Mouse (Mus musculus) myocyte (in vitro differentiated cells): ENCODE data around the gene Cwc22. TPM values are rescaled to one million over a fixed set of nuclear protein-coding genes. Genes with fewer than 3 reads are reported as not detected.

Source experiments
- H3K27me3 ChIP-seq: one replicate; pipeline ENCODE4 v1.6.1; 2011; ENCODE audit not compliant: control insufficient read depth, insufficient read depth, insufficient read length
- H3K36me3 ChIP-seq: one replicate; pipeline ENCODE4 v1.6.1; 2011; ENCODE audit not compliant: control insufficient read depth, insufficient read depth
- H3K4me2 ChIP-seq: one replicate; pipeline ENCODE4 v1.6.1; 2011; ENCODE audit warnings: low read depth, control low read depth
- H3K4me3 ChIP-seq: one replicate; pipeline ENCODE4 v1.5.1; 2011; ENCODE audit warnings: mild to moderate bottlenecking, control low read depth, moderate library complexity
- H3K79me2 ChIP-seq: one replicate; pipeline ENCODE4 v1.6.1; 2011; ENCODE audit not compliant: control insufficient read depth, insufficient read depth
- H3ac ChIP-seq: one replicate; pipeline ENCODE4 v1.6.1; 2011; ENCODE audit not compliant: control insufficient read depth, insufficient read length
- CEBPB ChIP-seq: IDR thresholded peaks from 2 replicates; pipeline ENCODE4 v1.6.1; 2011; ENCODE audit warnings: mild to moderate bottlenecking, moderate library complexity; ENCODE audit not compliant: poor library complexity, insufficient read depth, severe bottlenecking
- E2F4 ChIP-seq: IDR thresholded peaks from one replicate; pipeline ENCODE4 v1.6.1; 2011; ENCODE audit warnings: mild to moderate bottlenecking, control low read depth, moderate library complexity; ENCODE audit not compliant: insufficient read depth
- MAX ChIP-seq: IDR thresholded peaks from one replicate; pipeline ENCODE4 v1.6.1; 2011; ENCODE audit warnings: low read depth, mild to moderate bottlenecking, control low read depth
- MYOD1 ChIP-seq, 3 experiments: IDR thresholded peaks; one replicate each; pipeline ENCODE4 v1.6.1; 2011; ENCODE audit warnings: control low read depth in 2 of 3, low read depth in 2 of 3, mild to moderate bottlenecking in 2 of 3, moderate library complexity in 1 of 3; ENCODE audit not compliant: insufficient read length in 2 of 3, control insufficient read depth in 1 of 3
- MYOG ChIP-seq, 3 experiments: IDR thresholded peaks; one replicate each; pipeline ENCODE4 v1.6.1; 2011; ENCODE audit warnings: control low read depth in 2 of 3, low read depth in 2 of 3, mild to moderate bottlenecking in 2 of 3; ENCODE audit not compliant: insufficient read length in 2 of 3, control insufficient read depth in 1 of 3, insufficient read depth in 1 of 3
- POLR2A ChIP-seq: IDR thresholded peaks from one replicate; pipeline ENCODE4 v1.6.1; 2011; ENCODE audit warnings: low read depth, mild to moderate bottlenecking, control low read depth, moderate library complexity; ENCODE audit not compliant: insufficient read length
- POLR2AphosphoS2 ChIP-seq: IDR thresholded peaks from one replicate; pipeline ENCODE4 v1.6.1; 2011; ENCODE audit warnings: low read depth, control low read depth; ENCODE audit not compliant: insufficient read length
- REST ChIP-seq: IDR thresholded peaks from one replicate; pipeline ENCODE4 v1.6.1; 2011; ENCODE audit warnings: mild to moderate bottlenecking, control low read depth, moderate library complexity; ENCODE audit not compliant: insufficient read depth, insufficient read length
- SRF ChIP-seq: IDR thresholded peaks from one replicate; pipeline ENCODE4 v1.6.1; 2011; ENCODE audit warnings: low read depth; ENCODE audit not compliant: control insufficient read depth, insufficient read length
- TCF12 ChIP-seq: IDR thresholded peaks from one replicate; pipeline ENCODE4 v1.6.1; 2011; ENCODE audit warnings: mild to moderate bottlenecking, control low read depth; ENCODE audit not compliant: poor library complexity, insufficient read depth, severe bottlenecking
- TCF3 ChIP-seq: IDR thresholded peaks from one replicate; pipeline ENCODE4 v1.6.1; 2011; ENCODE audit warnings: low read depth, control low read depth; ENCODE audit not compliant: insufficient read length
- USF1 ChIP-seq: IDR thresholded peaks from one replicate; pipeline ENCODE4 v1.6.1; 2011; ENCODE audit warnings: low read depth, mild to moderate bottlenecking, control low read depth, moderate library complexity
- polyA plus RNA-seq: library from polyadenylated mRNA; unstranded; fragments of >200 nt; fragmentation: generic; extraction: Trizol; gene quantifications from one replicate; pipeline ENCODE4 v1.2.1, GENCODE M21; 2012; ENCODE audit warnings: missing spikeins

Cwc22 gene
- polyA plus RNA-seq, 1 experiment = 8.3 TPM

DNA sequence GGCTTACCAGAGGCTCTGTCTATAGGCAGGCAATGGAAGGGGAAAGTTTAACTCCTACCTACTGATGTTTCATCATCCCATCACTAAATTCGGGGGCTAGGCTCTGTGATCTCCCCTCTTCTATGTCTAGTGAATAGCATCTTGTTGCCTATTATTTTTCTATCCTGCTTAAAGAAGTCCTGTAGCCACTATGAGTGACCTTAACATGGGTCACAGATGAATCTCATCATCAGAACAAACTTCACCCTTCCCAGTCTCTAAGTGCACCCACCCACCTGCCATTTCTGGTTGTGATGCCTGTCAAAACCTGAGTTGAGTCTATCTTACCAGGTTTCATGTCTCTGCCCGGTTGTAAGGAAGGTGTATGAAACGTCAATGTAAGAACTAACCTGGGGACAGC is 14.5 kb upstream of the Cwc22 start:
- Histone ChIP-seq H3ac (no peak overlapping the region), H3K36me3 (no peaks in the 10 kb centered on the region), H3K79me2 (no peaks in the 10 kb centered on the region), H3K4me2 (no peak overlapping the region), H3K27me3 (no peaks in the 10 kb centered on the region), H3K4me3 (no peak overlapping the region)
- no peak for TF ChIP-seq SRF

DNA sequence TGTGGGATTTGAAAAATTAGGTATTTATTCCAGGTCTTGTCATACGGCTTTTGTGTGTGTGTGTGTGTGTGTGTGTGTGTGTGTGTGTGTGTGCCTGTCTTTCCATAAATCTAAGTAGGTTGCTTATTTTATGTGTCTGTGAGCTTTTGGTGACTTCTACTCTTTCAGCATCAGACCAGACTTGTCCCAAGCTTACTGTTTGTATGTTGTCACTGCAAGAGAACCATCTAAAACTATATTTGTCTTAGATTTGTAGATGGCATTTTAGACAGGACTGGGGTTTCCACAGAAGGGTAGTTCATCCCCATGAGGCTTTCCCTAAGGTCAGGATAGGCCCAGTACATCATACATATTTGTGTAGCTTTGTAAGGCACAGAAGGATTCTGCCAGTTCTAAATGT is 13.2 kb upstream of the Cwc22 start:
- Histone ChIP-seq H3K27me3 (no peaks in the 10 kb centered on the region), H3K36me3 (no peaks in the 10 kb centered on the region), H3K79me2 (no peaks in the 10 kb centered on the region), H3ac (no peak overlapping the region), H3K4me2 (no peak overlapping the region), H3K4me3 (no peak overlapping the region)
- TF ChIP-seq MYOD1 (IDR thresholded peaks at IDR 0.05; ENCODE audit: control insufficient read depth in 1 of 3, insufficient read length in 2 of 3, low read depth in 2 of 3) (no peak), CEBPB (no peak), USF1 (no peak), TCF3 (no peak), E2F4 (no peak), MAX (no peak), REST (no peak), MYOG (IDR thresholded peaks at IDR 0.05; ENCODE audit: control insufficient read depth in 1 of 3, insufficient read depth in 1 of 3, insufficient read length in 2 of 3, low read depth in 2 of 3) (no peak), POLR2A (no peak), TCF12 (no peak), SRF (no peak), POLR2AphosphoS2 (no peak)

DNA sequence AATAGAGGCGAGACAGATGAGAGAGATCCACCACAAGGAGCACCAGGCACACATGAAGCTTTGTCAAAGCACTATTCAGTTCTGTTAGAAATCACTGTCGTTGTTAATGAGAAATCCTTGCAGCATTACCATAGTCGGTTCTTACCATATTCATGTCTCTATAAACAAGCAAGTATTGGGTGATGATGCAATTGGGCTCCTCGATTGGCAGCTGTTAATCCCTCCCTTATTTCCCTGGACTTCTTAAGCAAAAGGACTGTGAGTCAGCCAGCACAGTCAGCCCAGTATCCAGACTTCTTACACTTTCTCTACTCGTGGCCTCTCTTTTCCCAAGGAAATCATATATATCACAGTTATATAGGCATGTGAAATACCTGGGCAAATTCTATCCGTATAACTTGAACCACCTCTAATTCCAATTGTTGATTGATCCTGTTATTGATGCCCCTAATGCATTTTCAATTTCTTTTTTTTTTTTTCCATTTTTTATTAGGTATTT is 5.3 kb upstream of the Cwc22 start:
- H3K27me3 ChIP-seq = no peaks in the 10 kb centered on the region
- no peaks in the 10 kb centered on the region for H3K79me2 ChIP-seq
- no peak overlapping the region for H3ac ChIP-seq
- H3K4me2 ChIP-seq = no peak overlapping the region
- no peak overlapping the region for H3K4me3 ChIP-seq
- H3K36me3 ChIP-seq = no peaks in the 10 kb centered on the region
- TF ChIP-seq MAX (no peak), CEBPB (peak; percentile 82), REST (no peak), MYOD1 (IDR thresholded peaks at IDR 0.05; ENCODE audit: control insufficient read depth in 1 of 3, insufficient read length in 2 of 3, low read depth in 2 of 3) (no peak)

DNA sequence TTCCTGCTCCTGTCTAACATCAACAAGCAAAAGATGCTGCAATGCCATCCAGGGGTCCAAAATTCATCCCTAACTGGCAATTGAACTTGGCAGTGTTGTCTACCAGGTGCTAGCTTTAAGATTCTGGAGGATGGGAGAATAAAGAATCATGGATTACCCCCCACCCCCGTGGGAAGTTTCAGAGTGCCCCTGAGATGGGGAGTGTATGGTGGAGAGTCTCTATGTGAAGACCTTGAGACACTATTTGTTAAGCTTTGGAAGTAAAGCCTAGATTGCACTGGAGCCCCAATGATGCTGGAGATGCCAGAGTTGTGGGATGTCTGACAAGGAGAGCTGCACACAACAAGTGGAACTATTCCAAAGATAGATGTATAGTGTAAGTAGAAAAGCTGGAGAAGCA is 3.9 kb upstream of the Cwc22 start:
- no peak for TF ChIP-seq MAX
- no peak for TF ChIP-seq SRF
- no peak for TF ChIP-seq REST
- no peak for TF ChIP-seq E2F4
- no peak for TF ChIP-seq CEBPB
- TF ChIP-seq USF1 = no peak
- no peak for TF ChIP-seq POLR2A
- TF ChIP-seq MYOG (IDR thresholded peaks at IDR 0.05; ENCODE audit: control insufficient read depth in 1 of 3, insufficient read depth in 1 of 3, insufficient read length in 2 of 3, low read depth in 2 of 3) = no peak
- no peak overlapping the region for H3ac ChIP-seq
- H3K4me2 ChIP-seq = no peak overlapping the region
- peaks cover 6% of the 10 kb centered on the region for H3K79me2 ChIP-seq
- H3K36me3 ChIP-seq = no peaks in the 10 kb centered on the region
- no peaks in the 10 kb centered on the region for H3K27me3 ChIP-seq
- no peak overlapping the region for H3K4me3 ChIP-seq

DNA sequence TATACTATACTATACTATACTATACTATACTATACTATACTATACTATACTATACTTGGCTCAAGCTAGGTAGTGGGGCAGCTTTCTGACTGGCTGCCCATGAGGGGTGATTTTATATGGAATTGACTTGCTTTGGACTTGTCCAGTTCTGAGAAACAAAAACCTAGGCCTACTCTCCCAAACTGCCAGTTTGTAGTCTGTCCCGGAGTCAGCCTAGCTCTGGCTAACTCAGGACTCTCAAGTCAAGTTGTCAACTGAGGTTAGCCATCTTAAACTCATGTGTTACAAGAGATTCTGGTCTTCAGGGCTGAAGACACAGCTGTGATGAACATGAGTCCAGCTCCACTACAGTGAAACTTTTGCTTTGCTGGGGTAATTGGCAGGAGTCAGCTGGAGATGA is 3.3 kb upstream of the Cwc22 start:
- Histone ChIP-seq H3K36me3 (no peaks in the 10 kb centered on the region), H3K79me2 (peaks cover 12% of the 10 kb centered on the region)
- TF ChIP-seq TCF3 (no peak), SRF (no peak)

DNA sequence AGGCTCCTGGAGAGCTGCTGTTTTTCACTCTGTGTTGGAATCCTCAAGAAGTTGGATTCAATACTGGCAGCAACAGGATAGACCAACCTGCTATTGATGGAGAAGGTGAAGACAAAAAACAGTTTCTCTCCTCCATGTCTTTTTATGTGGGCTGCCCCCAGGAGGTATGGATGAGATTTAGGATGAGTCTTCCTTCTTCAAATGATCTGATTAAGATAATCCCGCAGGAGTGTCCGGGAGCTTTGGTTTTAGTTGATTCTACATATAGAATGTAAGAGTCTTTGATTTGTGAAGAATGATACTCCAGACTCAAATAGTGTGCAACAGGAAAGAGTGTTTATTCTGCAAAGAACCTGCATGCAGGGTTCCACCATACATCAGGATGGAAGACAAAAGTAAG is 2.7 kb upstream of the Cwc22 start:
- H3K4me2 ChIP-seq = no peak overlapping the region
- TF ChIP-seq POLR2A (no peak), USF1 (no peak)
- H3K4me3 ChIP-seq = no peak overlapping the region
- H3K27me3 ChIP-seq = no peaks in the 10 kb centered on the region
- H3K79me2 ChIP-seq = peaks cover 18% of the 10 kb centered on the region
- H3ac ChIP-seq = no peak overlapping the region
- no peaks in the 10 kb centered on the region for H3K36me3 ChIP-seq

More for the DNA sequence above, 3.3 kb upstream of the Cwc22 start:
- no peak overlapping the region for H3K4me3 ChIP-seq
- no peak overlapping the region for H3ac ChIP-seq
- H3K4me2 ChIP-seq = no peak overlapping the region
- H3K27me3 ChIP-seq = no peaks in the 10 kb centered on the region
